Mouse (Mus musculus): ENCODE results near the gene 1700013H16Rik.
"Not testable (repeated sequence)": the region's sequence is repeated elsewhere in the genome, so short reads cannot be mapped to it uniquely, and the experiment has no call there.

The 1700013H16Rik gene

GRCm38 (mm10) chrX:53757736-53758135 lies at the start of gene 1700013H16Rik:
TSS of gene 1700013H16Rik (minus strand) at chrX:53757831.
- no peak for DNase-seq

GRCm38 (mm10) chrX:53799074-53799473 lies 41.4 kb upstream of the 1700013H16Rik start:
- no peak for DNase-seq

GRCm38 (mm10) chrX:53797519-53797918 lies 39.9 kb upstream of the 1700013H16Rik start, which contains the start of gene Xlr:
TSS of gene Xlr (minus strand) at chrX:53797706.
- DNase-seq, result not testable (repeated sequence)

- no peak for DNase-seq
These were observed 18.6 kb upstream of the 1700013H16Rik start, which contains the start of gene Zfp36l3 for GRCm38 (mm10) chrX:53776276-53776675. TSS of gene Zfp36l3 (minus strand) at chrX:53776394.

- no peak for DNase-seq
These were observed 4.8 kb downstream of the 1700013H16Rik start for GRCm38 (mm10) chrX:53752851-53753250.

GRCm38 (mm10) chrX:53728967-53729366 lies 28.7 kb downstream of the 1700013H16Rik start:
- no peak for DNase-seq

GRCm38 (mm10) chrX:53724596-53724995 lies 33.0 kb downstream of the 1700013H16Rik start, which contains the start of gene 4930502E18Rik:
TSS of gene 4930502E18Rik (plus strand) at chrX:53724826.
- DNase-seq, result no peak

GRCm38 (mm10) chrX:53716323-53717182 lies 41.1 kb downstream of the 1700013H16Rik start:
- DNase-seq, result no peak

- no peak for DNase-seq
These were observed 41.7 kb downstream of the 1700013H16Rik start for GRCm38 (mm10) chrX:53715942-53716322.

- DNase-seq, result no peak
These were observed 55.0 kb downstream of the 1700013H16Rik start for GRCm38 (mm10) chrX:53702673-53703072.

GRCm38 (mm10) chrX:53699225-53699624 lies 58.4 kb downstream of the 1700013H16Rik start:
- no peak for DNase-seq

GRCm38 (mm10) chrX:53694008-53694777 lies 63.4 kb downstream of the 1700013H16Rik start:
- DNase-seq, result no peak

GRCm38 (mm10) chrX:53693141-53693540 lies 64.5 kb downstream of the 1700013H16Rik start:
- DNase-seq, result no peak
